Mouse (Mus musculus) kidney, adult 2 months (tissue): Measurements from ENCODE around the gene Irak2. TPM values are rescaled to one million over a fixed set of nuclear protein-coding genes. Genes with fewer than 3 reads are reported as not detected.

Source experiments
- DNase-seq: peaks from one replicate; pipeline ENCODE4 v3.0.0; 2021
- H3K27ac ChIP-seq: fragments of 200-500 bp; 2 replicates; pipeline ENCODE4 v1.5.1; 2012; ENCODE audit warnings: low read depth, low read length, control low read depth, inconsistent platforms; ENCODE audit not compliant: insufficient read depth
- H3K27me3 ChIP-seq: fragments of 200-500 bp; replicated peaks from 2 replicates; pipeline ENCODE4 v1.6.1; 2012; ENCODE audit warnings: mild to moderate bottlenecking, moderate library complexity, low read length, inconsistent platforms; ENCODE audit not compliant: control insufficient read depth, insufficient read depth
- H3K36me3 ChIP-seq: fragments of 200-500 bp; 2 replicates; pipeline ENCODE4 v1.6.1; 2012; ENCODE audit warnings: mild to moderate bottlenecking, moderate library complexity, low read length, inconsistent platforms; ENCODE audit not compliant: control insufficient read depth, insufficient read depth
- H3K4me1 ChIP-seq: fragments of 200-500 bp; 2 replicates; pipeline ENCODE4 v1.6.1; 2011; ENCODE audit warnings: low read length; ENCODE audit not compliant: control insufficient read depth, insufficient read depth
- H3K4me3 ChIP-seq: fragments of 200-500 bp; 2 replicates; pipeline ENCODE4 v1.5.1; 2011; ENCODE audit warnings: mild to moderate bottlenecking, low read depth, low read length, control low read depth; ENCODE audit not compliant: insufficient read depth
- CTCF ChIP-seq: fragments of 200-500 bp; conservative IDR thresholded peaks from 2 replicates; pipeline ENCODE4 v1.5.1; 2011; ENCODE audit warnings: low read depth, mild to moderate bottlenecking, control low read depth, low read length, moderate library complexity, mixed read lengths; ENCODE audit not compliant: insufficient read depth, insufficient read length
- POLR2A ChIP-seq: fragments of 200-500 bp; IDR thresholded peaks from one replicate; pipeline ENCODE4 v1.6.1; 2011; ENCODE audit warnings: low read depth, low read length, control low read depth
- WGBS: fragments of 180-500 bp; shearing (Covaris S2); methylation state at CpG from one replicate; pipeline ENCODE4 v1.1.7; 2018; 5-methylcytosine and 5-hydroxymethylcytosine counted together
- polyA plus RNA-seq: library from polyadenylated mRNA; depleted of rRNA; stranded (reverse); fragments of >200 nt; gene quantifications from 2 replicates; pipeline ENCODE4 v1.2.3, GENCODE M21; 2012

The Irak2 gene
- polyA plus RNA-seq, 1 experiment = 53.8 TPM

DNA sequence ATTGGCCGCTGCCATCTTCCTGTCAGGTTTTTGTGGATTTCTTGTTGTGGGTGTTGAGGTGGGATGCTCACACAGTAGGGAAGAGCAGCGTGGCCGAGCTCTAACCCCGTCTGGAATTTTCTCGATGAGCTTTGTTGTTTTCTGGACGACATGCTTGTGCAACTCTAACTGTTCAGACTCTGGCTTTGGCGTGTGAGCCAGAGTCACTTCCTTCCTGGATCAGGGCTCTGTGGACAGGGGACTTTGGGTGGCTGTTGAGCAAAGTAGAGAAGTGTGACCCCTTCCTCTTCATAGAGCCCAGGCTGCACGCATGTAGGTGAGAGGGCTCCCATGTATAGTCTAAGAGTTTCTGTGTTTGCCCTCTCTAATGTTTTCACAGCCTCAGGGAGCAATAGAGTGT, 15.8 kb downstream of the Irak2 start:
- 53% methylated on average over 8 of the region's 8 CpGs for WGBS
- H3K4me3 ChIP-seq = no peak overlapping the region
- DNase-seq = no peak
- H3K27ac ChIP-seq = no peak overlapping the region
- no peaks in the 10 kb centered on the region for H3K36me3 ChIP-seq
- peaks cover 20% of the 10 kb centered on the region for H3K4me1 ChIP-seq
- H3K27me3 ChIP-seq = no peaks in the 10 kb centered on the region
- TF ChIP-seq CTCF (no peak), POLR2A (no peak)

DNA sequence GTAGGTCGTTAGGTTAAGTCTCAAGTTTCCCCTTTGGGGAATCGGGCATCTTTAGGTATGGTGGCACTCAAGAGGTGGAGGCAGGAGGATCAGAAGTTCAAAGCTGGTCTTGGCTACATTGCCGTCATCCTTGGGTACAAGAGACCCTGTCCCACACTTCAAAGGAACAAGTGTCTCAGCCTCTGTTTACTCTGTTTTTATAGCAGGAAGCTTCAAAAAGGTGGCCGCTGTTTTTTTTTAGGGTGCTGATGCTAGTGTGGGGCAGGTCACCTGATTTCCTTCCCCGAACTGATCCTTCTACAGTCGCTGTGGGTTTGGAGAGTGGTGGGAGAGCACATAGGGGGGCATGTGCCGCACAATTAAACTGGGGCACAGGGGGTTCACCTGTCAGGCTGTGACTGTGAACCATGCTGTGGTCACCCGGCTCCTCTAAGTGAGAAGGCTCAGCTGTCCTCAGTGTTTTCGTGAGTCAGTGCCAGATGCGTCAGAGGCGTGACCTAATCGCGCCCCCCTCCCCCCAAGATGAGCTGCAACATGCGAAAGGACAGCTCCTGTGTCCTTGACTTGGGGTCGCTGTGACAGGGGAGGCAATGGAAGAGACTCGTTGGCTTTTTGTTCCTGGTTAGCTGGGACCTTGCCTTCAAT, 16.6 kb downstream of the Irak2 start:
- peaks cover 20% of the 10 kb centered on the region for H3K4me1 ChIP-seq
- H3K27ac ChIP-seq = no peak overlapping the region

DNA sequence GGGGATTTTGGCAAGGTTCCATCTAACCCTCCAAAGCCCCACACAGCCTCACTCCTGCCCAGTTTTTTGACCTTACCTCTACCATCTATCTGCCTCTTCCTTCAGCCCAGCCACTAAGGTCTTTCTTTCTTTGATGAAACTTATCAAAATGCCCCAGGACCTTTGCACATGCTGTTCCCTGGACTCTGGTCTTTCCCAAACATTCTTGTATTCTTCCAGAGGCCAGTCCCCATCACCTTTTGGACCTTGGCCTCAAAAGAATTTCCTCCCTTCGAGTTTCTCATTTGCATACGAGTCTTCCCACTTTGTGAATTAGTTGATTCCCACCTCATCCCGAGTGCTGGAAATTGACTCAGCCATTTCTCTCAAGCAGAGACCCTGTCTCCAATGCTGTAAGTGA, 17.2 kb downstream of the Irak2 start:
- Histone ChIP-seq H3K36me3 (no peaks in the 10 kb centered on the region), H3K27ac (no peak overlapping the region), H3K4me1 (peaks cover 21% of the 10 kb centered on the region), H3K27me3 (no peaks in the 10 kb centered on the region), H3K4me3 (no peak overlapping the region)
- DNase-seq = peak; percentile 64
- WGBS = 48% methylated on average over 3 of the region's 3 CpGs
- TF ChIP-seq POLR2A (no peak), CTCF (no peak)

More for the DNA sequence above, 16.6 kb downstream of the Irak2 start:
- no peak overlapping the region for H3K4me3 ChIP-seq
- H3K27me3 ChIP-seq = no peaks in the 10 kb centered on the region
- no peak for TF ChIP-seq POLR2A
- TF ChIP-seq CTCF = no peak
- DNase-seq = no peak
- no peaks in the 10 kb centered on the region for H3K36me3 ChIP-seq
- 70% methylated on average over 16 of the region's 16 CpGs for WGBS

DNA sequence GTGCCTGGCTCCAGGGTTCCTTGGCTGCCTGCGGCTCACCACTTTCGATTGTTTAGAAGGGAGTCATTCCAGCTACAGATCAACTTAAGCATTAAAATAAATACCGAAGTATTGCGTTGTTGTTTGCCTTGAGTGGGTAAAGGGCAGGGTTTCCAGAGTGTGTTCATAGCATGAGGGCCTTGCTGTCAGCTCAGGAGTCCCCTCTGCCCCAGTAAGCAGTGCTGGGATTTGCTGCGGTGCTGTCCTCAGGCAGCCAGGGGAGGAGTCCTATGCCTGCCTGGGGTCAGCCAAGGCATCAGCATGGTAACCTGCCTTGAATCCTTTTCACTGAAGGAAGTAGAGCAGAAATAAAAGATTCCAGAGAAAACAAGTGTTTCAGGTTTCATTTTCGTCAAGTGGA, 18.6 kb downstream of the Irak2 start:
- DNase-seq = no peak
- H3K36me3 ChIP-seq = no peaks in the 10 kb centered on the region
- WGBS = 49% methylated on average over 6 of the region's 6 CpGs
- peak overlapping the region; percentile 5 for H3K27ac ChIP-seq
- peaks cover 32% of the 10 kb centered on the region for H3K4me1 ChIP-seq
- H3K4me3 ChIP-seq = no peak overlapping the region
- TF ChIP-seq POLR2A (no peak), CTCF (no peak)
- no peaks in the 10 kb centered on the region for H3K27me3 ChIP-seq

DNA sequence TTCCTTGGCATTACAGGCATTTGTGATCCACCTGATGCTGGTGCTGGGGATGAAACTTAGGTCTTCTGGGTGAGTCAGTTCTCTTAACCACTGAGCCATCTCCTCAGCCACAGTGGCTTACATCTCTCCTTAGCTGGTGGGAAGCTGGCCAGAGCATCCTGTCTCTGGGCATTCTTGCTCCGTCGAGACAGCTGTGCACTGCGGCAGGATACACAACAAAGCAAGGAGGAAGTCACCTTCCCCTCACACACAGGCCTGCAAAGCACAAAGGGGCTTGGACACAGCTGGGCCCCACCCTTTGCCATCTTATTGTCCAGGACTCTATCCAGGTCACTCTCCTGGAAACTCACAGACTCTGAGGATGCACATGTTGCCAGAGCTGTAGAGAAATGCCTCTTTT, 20.0 kb downstream of the Irak2 start:
- H3K4me3 ChIP-seq = no peak overlapping the region
- H3K27ac ChIP-seq = peak overlapping the region; percentile 54; the same call in 1 of the 2 replicates
- 54% methylated on average over 3 of the region's 3 CpGs for WGBS
- DNase-seq = peak; percentile 69
- H3K27me3 ChIP-seq = no peaks in the 10 kb centered on the region
- no peak for TF ChIP-seq CTCF
- TF ChIP-seq POLR2A = no peak
- peaks cover 2% of the 10 kb centered on the region; the same call in 1 of the 2 replicates for H3K36me3 ChIP-seq
- peaks cover 35% of the 10 kb centered on the region for H3K4me1 ChIP-seq

DNA sequence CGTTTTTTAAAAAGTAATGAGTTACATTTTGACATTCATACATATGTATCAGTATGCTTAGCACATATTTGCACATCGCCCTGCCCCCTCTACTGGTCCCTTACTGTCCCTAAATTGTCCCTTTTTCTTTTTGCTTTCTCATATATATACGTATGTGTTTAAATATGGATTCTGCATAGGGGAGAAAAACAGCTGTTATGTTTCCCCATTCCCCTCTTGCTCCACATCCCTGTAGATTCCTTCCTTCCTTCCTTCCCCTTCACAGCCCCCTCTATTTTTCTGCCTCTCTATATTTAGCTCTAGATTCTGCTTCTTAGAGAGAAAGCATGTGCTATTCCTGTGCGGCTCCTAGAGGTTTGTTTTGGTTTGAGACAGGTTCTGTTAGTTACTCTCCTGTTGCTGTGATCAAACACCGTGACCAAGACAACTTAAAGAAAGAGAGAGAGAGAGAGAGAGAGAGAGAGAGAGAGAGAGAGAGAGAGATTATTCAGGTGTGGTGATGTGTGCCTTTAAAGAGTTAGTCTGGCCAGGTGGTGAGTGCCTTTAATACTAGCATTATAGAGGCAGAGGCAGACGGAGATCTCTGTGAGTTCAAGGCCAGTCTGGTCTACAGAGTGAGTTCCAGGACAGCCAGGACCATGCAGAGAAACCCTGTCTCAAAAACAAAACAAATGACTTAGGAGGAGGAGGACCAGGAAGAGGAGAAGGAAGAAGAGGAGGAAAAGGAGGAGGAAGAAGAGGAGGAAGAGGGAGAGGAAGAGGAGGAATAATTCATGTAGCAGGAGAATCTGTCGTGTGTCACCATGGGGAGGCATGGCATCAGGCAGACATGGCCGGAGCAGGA, 21.6 kb downstream of the Irak2 start:
- Histone ChIP-seq H3K4me1 (peaks cover 33% of the 10 kb centered on the region), H3K4me3 (no peak overlapping the region), H3K27ac (peak overlapping the region; percentile 52), H3K27me3 (no peaks in the 10 kb centered on the region), H3K36me3 (peaks cover 2% of the 10 kb centered on the region; the same call in 1 of the 2 replicates)
- 48% methylated on average over 8 of the region's 8 CpGs for WGBS
- TF ChIP-seq POLR2A = no peak
- no peak for TF ChIP-seq CTCF
- DNase-seq = no peak
